Mouse (Mus musculus) heart, postnatal 14 days (tissue): ENCODE data around the gene B3gnt9. TPM values are rescaled to one million over a fixed set of nuclear protein-coding genes. Genes with fewer than 3 reads are reported as not detected.
"Not testable (repeated sequence)": the region's sequence is repeated elsewhere in the genome, so short reads cannot be mapped to it uniquely, and the experiment has no call there.

ENCODE experiments used
- DNase-seq, 2 experiments: peaks; one replicate each; pipeline ENCODE4 v3.0.0; 2021 to 2022
- intact Hi-C: fragments of 180-260 bp; cut with DNase I; formaldehyde crosslinking; loops from one replicate; pipeline ENCODE4 v1.15.1; 2025
- total RNA-seq, 2 experiments: library from RNA; stranded (reverse); gene quantifications; 2 replicates each; pipeline ENCODE4 v1.2.3; 2021

The B3gnt9 gene
- total RNA-seq, 2 experiments from 2014 or later = 5.1 to 5.6 TPM

DNA sequence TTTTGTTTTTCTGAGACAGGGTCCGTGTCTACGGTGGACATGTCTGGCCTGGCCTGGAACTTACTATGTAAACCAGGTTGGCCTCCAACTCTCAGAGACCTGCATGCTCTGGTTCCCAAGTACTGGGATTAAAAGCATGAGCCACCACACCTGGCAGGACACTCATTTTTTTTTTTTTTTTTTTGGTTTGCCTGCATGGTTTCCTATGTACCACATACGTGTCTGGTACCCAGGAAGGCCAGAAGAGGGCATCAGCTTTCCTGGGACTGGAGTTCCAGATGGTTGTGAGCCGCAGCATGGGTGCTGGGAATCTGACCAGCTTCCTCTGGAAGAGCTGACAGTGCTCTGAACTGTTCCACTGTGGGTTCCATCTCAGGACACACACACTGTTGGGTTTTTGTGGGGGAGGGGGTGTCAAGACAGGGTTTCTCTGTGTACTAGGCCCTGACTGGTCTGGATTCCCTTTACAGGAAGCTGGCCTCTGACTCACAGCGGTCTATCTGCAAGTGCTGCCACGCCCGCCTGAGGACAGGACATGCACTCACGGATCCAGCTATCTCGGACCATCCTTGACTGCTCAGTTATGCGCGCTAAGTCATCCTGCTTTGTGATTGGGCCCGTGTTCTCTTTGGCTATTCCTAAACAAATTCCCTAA is 6.5 kb upstream of the B3gnt9 start:
- DNase-seq = no peak
- intact Hi-C loops = loop anchor here (5.0 kb wide), 1 partner anchor 124 kb away; no protein-coding TSS in a partner anchor

DNA sequence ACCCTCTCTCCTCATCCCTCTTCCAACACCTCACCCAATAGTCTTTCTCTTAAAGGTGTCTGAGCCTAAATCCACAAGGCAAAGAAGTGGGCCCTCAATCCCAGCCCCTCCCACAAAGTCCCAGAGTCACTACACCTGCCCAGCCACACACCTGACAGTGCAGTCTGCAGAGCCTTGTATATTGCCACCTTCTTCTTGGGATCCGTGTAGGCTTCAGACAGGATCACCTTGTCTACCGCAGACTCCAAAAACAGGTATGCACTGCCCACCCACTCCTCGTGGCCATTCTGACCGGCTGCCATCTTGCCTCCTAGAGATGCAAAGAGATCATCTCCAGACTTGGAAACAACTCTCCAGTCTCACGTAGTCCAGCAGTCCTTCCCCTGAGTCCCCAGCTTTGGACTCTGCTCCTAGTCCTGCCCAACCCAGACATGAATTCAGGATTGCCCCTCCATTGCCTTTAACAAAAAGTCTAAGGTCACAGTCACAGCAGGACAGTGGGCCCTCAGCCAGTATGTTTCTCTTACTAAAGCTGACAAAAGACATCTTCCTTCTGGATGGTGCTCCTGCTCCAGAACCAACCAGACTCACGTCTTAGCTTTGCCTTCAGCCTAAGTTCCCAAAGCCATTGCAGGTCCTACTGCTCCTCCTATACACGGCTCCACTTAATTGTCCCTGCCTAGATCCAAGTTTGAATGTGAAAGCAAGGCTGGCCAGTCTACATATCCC is 5.6 kb upstream of the B3gnt9 start:
- DNase-seq = no peak
- intact Hi-C loops = loop anchor here (5.0 kb wide), 1 partner anchor 123 kb away; no protein-coding TSS in a partner anchor

DNA sequence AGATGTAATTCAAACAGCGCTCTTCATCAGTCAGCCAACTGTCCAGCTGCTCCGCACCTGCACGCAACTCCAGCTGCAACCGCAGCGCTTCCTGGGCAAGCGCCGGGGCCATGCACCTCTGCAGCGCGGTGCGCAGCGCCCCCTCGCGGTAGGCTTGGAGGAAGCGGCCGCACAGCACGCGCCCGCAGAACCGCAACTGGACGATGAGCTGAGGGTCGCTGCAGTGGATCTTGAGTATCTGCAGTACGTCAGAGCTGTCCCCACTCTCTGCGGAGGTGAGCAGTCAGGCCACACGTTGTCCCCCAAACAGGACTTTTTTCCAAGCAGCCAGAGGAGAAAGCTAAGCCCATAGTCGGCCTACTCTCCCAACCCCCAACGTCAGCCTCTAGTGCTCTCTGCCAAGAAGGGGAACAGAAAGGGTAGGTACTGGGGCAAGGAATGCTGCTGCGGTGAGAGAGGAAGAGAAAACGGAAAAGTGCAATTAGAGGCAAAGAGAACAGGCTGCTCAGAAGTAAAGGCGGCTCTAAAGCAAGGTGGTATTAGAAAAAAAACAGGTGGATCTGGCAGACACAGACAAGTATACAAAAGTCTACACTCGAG is 4.9 kb upstream of the B3gnt9 start:
- intact Hi-C loops = loop anchor here (5.0 kb wide), 1 partner anchor 123 kb away; no protein-coding TSS in a partner anchor
- peak; percentile 85 to 90 for DNase-seq

DNA sequence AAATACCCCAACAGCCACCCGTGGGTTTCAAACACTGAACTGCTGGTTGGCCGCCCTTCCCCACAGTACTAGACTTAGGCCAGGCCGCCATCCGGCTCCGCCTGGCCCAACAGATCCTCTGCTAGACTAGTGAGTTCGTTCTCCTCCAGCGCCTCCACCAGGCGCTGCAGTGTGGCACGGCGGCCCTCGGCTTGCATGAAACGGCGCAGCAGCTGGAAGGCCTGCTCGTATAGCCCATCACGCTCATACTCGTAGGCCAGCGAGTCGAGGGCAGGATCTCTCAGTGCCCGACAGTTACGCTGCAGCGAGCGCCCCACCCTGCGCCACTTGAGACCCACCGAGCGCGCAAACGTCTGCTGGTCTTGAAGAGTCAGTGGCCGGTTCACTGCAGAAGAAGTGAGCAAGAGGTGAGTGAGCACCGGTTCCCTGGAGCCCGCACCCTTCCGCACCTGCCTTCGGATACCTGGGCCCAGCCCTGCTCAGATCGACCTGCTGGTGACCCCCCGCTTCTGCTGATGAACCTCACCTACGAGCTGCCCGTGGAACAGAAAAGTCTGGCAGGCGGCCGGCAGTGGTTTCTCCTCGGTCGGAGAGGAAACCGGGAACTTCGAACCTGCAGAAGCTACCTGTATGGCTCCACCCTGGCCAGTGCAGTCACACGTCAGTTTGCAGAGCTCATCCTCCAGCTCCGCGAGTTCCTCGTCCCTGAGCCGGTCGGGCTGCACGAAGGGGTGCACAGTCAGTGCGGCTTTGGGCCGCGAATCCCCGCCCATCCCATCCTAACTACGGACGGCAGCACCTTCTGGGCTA is 4.2 kb upstream of the B3gnt9 start:
- DNase-seq = no peak
- intact Hi-C loops = no loop called here

DNA sequence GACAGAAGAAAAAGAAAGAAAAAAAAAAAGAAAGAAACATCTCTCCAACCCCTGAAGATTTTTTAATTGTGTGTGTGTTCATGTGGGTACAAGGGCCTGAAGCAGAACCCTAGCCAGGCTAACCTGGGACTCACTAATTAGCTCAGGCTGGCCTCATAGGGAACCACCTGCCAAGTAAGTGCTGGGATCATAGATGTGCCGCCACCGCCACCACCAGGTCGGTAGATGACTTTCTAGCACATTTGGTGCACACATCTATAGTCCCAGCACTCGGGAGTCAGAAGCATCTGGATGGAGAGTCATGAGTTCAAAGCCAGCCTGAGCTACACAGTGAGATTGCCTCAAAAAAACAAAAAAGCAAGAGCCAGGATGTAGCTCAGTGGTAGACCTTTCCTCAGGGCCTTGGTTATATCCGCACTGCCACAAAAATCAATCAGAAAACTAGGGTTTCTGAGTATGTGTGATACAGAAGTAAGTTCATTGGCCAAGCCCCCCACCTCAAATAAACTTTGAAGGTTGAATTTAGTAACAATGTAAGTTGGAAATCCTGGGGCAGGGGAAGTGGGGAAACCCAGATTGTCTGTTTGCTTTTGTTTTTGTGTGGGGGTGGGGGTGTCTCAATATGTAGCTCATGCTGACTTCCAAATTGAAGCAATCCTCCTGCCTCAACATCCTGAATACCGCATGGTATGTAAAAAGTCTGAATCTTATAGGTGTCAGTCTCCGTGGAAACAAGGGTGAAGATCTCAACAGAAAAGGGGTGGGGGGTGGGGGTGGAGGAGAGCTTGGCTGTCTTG is 2.6 kb upstream of the B3gnt9 start:
- intact Hi-C loops = no loop called here
- no peak for DNase-seq

DNA sequence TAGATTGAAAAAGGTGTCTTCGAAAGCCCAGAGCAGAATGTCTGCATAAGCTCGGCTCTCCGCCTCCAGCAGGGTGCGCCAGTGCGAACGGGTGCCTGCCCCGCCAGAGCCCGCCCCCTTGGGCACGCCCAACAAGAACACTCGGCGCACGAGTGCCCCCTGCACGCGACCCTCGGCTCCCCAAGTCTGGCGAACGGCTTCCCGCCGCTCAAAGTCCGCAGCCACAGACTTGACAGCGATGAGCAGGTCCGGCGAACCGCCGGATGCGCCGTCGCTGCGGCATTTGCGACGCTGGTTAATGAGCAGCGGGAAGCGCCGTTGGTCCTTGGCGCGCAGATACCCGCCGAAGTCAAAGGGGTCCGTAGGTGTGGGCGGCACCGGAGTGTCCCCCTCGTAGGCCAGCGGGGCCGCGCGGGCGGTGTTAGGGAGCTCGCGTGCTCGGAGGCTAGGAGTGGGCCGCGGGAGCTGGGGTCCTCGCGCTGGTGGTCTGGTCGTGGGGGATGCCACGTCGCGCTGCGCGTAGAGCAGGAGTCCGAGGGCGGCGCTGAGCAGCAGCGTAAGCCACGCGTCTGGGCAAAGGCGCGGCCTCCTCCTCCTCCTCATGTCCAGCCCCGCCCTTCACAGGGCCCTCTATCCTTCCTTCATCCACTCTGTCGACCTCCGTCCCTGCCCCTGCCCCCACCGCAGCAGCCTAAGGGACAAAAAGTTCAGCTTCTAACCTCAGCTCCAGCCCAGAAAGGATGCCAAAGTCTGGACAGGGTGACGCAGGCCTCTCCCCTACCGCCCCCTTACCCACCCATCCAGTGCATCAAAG is 594 bp downstream of the B3gnt9 start:
- intact Hi-C loops = loop anchor here (5.0 kb wide), 1 partner anchor 33 kb away; the partner anchor contains the start of gene 4931428F04Rik
- peak; percentile 92 to 96 for DNase-seq

DNA sequence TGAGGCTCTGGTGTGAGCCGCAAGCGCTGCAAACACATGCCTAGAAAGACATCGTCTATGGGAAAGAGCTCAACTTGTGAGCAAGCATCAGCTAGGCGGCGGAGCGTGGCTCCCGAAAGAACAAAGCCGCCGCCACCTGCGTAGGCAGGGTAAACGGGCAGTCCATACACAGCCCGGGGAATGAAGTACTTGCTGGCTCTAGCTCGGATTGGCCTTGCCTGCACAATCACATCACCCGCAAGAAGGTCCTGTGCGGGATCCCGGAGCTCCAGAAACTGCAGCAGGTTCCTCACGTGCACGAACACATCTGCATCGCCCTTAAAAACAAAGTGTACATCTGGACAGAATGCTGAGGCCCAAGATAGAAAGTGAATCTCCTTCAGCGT is 1.2 kb downstream of the B3gnt9 start:
- DNase-seq = no peak
- intact Hi-C loops = loop anchor here (5.0 kb wide), 1 partner anchor 34 kb away; the partner anchor contains the start of gene 4931428F04Rik

DNA sequence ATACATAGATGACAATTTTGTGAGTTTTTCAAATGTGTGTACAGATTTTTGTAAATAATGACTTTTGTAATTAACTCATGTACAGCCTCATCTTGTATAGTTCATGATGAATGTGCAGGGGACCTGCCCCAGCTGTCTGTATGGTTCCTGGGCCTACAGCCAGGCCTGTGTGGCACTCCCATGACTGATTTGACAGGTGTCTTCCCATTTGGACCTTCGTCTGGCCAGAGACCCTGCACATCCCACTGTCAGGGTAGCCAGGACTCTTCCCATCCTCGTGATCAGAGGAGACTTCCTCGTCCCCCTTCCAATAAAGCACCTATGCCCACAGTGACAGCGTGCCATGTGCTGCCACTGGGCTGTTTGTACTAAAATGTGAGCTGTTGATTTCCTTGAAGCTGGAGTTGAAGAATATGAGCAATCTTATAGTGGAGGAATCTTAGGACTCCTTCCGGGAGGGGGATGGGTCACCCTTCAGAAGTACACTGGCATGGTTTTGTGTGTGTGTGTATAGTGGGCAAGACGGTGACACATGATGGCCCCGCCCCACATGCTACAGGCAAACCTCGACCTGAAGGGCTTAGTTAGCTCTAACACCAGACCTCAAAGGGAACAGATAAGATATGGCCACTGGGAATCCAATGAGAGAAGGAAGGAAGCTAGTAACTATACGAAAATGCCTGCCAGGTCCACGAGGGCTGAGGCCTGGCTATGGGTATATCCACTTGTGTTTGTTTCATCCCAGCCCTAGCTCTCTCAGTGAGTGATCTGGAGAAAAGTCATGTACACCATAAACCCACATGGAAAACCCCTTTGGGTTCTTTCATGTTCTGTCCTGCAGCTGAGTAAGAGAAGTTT is 2.0 kb downstream of the B3gnt9 start:
- no peak for DNase-seq
- intact Hi-C loops = loop anchor here (5.0 kb wide), 1 partner anchor 34 kb away; the partner anchor contains the start of gene 4931428F04Rik

DNA sequence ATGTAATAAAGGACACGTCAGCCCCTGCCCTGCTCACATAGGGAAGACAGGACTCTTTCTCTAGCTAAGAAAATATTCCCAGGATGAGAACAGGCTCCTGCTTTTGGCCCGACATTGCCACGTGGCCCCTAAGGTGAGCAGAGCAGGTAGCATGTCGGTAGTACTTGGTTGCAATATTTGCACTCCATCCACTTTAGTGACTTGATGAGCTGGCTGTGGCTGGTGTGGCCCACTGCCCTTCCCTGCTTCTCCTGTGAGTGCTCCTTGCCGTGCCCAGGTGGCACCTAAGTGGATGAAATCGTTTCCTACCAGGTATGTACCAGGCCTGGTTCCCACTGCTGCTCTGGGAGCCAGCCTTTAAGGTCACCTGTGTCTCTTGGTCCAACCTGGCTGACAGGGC is 3.0 kb downstream of the B3gnt9 start:
- DNase-seq = no peak
- intact Hi-C loops = loop anchor here (5.0 kb wide), 1 partner anchor 35 kb away; the partner anchor contains the start of gene 4931428F04Rik

DNA sequence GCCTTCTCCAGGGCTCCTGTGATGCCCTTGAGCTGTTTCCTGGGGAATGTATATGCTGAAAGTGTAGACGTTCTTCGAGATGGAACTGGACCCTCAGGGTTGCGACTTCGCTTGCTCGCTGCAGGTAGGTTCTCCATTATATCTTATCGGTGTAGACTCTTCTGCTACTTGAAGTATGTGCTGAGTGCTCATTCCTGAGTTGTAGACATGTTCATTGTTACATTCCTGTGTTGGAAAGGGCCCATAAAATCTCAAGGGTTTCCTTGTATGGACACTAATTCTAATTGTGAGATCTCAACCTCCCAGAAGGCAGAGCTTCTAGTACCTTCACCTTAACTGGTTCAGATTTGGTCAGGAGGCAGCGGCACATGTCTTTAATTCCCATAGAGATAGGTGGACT is 13.9 kb downstream of the B3gnt9 start:
- intact Hi-C loops = no loop called here
- DNase-seq = no peak

DNA sequence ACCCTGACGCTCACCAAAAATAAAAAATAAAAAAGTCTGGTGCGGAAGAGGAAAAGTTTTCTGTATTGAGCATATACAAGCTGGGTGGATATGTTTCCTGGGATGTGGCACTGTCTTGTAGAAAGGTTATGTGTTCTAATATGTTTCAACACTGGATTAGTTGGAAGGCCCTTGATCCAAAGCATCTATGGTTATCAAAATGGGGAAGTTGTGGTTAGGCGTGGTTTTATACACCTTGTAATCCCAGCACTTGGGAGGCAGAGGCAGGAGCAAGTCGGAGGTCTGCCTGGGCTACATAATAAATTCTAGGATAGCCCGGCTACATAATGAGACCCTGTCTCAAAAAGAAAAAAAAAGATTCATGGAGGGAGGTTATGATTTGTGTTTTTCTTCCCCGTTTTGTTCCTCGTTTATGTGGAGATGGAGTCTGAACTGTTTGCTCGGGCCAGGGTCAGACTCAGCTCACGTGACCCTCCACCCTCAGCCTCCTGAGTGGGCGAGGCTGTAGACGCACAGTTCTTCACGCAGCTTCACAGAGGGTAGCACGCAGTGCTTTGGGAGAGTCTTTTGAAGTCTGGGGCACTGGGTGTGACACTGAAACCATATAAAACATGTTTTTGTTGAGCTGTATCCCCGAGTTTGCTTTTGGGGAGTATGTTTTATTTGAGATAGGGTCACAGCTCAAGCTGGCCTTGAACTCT is 17.4 kb downstream of the B3gnt9 start:
- intact Hi-C loops = no loop called here
- no peak for DNase-seq

DNA sequence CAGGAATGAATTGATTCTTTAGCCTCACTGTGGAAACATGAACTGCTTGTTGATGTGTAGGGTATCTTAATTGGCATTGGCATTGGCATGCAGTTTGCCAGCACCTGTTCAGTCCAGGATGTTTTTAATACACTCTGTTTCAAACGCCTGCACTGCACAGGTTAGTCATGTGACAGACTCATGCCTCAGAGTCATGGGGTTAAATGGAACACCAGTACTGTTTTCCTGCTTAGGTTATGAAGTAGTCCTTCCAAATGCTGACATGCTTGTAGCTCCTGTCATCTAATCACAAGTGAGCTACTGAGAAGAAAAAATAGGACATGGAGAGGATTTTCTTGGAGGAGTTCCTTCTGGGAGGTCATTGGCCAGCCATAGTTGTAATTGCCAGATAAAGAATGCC is 19.7 kb downstream of the B3gnt9 start:
- intact Hi-C loops = no loop called here
- no peak for DNase-seq

DNA sequence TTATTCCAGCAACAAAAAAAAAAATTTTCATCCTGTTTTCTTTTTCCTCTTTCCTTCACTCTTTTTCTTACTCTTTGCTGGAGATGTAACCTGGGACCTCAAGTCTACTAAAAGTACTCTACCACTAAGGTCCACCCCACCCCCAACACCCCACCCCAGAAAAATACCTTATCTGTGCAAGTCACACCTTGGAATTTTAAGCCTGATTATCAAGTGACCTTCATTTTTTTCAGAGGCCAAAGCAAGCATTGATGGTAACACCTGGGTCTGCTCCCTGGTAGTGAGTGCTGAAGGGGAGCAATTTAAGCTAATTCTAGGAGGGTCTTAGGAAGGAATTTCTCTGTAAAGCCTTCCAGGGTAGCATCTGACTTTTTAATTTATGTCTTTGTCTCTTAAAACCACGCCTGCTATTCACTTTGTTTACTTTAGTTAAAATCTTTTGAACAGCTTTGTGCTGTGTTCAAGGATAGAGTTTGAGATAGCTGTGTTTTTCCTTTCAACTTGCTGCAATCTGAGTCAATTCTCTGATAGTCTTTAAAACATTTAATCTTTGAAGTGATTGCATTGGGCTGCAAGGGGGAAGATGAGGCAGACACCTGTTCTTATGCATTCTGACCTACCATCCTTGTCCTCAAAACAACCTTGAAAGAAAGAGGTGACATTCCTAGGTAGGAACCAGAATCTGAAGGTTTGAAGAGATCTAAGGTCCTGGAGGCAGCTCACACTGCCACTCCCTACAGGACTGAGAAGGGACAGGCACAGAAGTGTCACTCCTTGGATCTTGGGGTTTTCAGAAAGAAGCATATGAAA is 21.6 kb downstream of the B3gnt9 start:
- intact Hi-C loops = no loop called here
- DNase-seq = no peak

DNA sequence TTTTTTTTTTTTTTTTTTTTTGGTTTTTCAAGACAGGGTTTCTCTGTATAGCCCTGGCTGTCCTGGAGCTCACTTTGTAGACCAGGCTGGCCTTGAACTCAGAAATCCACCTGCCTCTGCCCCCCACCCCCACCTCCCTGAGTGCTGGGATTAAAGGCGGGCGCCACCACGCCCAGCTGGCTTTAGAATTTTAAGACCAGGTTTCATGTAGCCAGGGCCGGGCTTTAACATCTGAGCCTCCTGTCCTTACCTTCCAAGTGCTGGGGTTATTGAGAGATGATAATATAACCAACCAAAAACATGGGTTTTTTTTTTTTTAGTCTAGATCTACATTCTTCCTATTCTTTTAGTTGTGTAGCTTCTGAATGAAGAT is 22.6 kb downstream of the B3gnt9 start:
- DNase-seq = not testable (repeated sequence)

DNA sequence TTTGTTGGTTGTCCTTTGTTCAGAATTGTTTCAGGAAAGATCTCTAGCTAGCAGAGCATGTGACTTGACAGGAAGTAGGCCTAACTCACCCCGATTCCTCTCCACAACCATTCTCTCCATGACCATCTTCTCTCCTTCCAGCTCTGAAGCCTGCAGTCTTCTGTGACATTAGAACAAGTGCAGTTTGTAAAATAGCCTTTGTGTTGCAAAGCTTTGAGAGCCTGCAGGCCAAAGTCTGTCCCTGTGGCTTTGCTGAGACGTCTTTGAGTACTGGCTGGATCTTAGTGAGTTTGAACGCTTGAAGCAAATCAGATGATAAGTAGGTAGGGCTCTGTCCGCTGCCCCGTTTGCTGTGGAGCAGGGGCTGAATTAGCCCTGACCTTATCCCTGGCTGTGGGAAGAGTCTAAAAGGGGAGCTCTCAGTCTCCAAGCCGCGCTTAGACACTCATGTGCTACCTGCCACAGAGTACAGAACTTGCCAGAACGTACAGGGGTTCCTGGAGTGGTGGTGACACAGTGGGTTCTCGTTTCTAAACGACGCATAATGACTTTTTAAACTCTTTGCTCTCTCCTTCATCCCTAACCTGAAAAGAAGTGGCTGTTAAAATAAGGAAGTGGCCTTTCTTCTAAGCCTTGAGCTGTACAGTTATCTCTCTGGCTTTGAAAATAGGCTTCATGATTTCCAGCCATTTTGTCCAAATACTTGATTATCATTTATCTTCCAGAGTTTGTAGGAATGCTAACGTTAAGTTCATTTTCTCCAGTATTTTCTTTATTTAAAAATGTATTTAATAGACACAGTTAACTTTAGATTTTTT is 23.2 kb downstream of the B3gnt9 start:
- intact Hi-C loops = no loop called here
- no peak for DNase-seq

More for the DNA sequence above, 22.6 kb downstream of the B3gnt9 start:
- intact Hi-C loops = not testable (repeated sequence)

DNA sequence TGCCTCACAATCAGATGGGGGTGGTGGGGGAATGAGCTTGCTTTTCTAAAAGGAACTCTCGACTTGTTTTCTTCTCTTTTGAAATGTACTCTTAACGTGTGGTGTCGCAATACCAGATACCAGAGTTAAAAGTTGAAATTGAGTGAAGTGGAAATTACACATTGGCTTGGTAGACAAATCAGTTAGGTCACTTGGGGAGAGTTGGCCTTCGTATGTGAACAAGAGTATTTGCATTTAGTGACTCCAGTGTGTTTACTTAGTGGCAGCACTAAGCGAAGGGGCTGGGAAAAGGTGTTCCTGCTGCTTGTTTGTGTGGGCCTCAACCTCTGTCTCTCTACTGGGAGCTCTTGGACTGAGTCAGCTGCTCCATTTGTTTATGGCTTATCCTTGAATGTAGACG is 29.0 kb downstream of the B3gnt9 start:
- intact Hi-C loops = loop anchor here (10.0 kb wide), 1 partner anchor 631 kb away; the partner anchor contains the start of gene Pdp2
- DNase-seq = no peak
